Mouse (Mus musculus) heart, postnatal 10 days (tissue): ENCODE measurements around the gene Med27. TPM values are rescaled to one million over a fixed set of nuclear protein-coding genes. Genes with fewer than 3 reads are reported as not detected.

ENCODE experiments used
- DNase-seq, 2 experiments: peaks; one replicate each; pipeline ENCODE4 v3.0.0; 2021
- intact Hi-C: fragments of 180-260 bp; cut with DNase I; formaldehyde crosslinking; loops from one replicate; pipeline ENCODE4 v1.15.1; 2025
- total RNA-seq, 2 experiments: library from RNA; stranded (reverse); gene quantifications; 2 replicates each; pipeline ENCODE4 v1.2.3; 2021

Med27 gene
- 10 to 100 TPM; 18.9 to 23.3 TPM for total RNA-seq

DNA sequence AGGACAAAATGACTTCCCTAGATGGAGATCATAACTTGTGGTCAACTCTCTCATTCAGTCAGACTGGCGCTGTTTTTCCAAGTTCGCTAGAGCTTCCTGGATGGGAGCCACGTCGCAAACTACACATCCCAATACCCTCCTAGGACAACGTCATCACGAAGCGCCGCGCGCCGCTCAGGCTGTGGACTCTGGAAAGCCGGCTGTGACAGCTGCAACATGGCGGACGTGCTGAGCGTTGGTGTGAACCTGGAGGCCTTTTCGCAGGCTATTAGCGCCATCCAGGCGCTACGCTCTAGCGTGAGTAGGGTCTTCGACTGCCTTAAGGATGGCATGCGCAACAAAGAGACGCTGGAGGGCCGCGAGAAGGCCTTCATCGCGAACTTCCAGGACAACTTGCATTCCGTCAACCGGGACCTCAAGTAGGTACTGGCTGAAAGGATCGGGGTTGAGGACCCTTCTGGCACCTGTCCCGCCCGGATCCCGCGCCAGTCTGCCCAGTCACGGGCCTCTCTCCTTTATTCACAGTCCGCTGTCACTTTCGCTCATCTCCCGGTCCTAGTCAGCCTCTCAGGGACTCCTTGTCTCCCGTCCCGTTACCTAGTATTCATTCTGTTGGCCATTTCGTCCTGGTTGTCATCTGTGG, at the start of gene Med27:
Med27 (plus strand) TSS at position 191 of the 643 bp plus-strand sequence.
- DNase-seq = peak; percentile 97 to 98
- intact Hi-C loops = no loop called here

DNA sequence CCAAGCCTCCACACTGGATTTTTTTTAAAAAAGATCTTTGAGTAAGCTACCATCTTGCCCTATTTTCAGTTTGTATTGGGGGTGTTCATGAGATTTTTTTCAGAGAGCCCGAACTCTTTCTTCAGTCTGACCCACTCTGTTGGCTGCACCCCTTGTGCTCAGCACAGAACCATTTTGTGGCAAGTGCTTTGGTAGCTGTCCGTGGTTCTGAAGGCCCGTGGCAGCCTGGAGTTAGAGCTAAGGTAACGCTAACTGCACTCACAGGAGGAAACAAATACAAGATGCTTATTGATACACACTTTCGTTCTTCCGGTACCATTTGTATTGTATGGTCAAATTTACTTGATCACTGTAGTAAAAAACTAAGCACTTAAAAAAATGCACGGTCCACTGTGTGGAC, 36.7 kb upstream of the Med27 start:
- intact Hi-C loops = no loop called here
- peak; percentile 35 to 68 for DNase-seq

DNA sequence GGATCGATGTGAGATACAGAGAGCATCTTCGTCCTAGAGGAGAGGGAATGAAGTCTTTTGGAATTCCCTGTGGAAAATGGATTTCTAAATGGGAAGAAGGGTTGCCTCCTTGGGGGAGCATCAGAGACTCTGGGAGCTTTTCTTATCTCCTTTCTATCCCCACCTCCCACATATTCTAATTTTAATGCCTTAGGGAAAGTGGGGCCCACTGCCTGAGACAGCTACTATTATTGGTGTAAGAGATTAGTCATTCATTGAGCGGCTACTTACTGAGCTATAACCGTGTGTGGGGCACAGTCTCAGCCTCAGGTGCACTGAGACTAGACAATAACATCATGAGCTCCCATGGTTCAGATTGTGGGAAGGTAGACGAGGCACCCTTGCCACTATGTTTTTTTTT, 34.6 kb upstream of the Med27 start:
- intact Hi-C loops = no loop called here
- DNase-seq = no peak

DNA sequence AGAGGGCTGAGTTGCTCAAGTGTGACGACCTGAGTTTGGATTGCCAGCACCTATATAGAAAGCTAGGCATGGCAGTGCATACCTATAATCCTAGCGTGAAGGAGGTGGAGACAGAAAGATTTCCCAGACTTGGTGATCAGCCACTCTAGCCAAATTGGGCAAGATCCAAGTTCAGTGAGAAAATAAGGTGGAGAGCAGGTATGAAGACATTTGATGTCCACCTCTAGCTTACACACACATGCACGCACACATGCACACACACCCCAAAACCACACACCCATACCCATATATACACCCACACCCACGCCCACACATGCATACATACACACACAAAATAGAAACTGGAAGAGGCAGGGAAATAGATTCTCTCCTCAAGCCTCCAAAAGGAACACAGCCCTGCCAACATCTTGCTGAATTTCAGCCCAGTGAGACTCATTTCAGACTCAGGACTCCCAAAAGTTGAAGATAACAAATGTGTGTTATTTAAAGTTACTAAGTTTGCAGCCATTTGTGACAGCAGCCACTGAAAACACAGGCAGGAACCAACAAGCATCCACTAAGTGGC, 28.6 kb upstream of the Med27 start:
- DNase-seq = no peak
- intact Hi-C loops = no loop called here

DNA sequence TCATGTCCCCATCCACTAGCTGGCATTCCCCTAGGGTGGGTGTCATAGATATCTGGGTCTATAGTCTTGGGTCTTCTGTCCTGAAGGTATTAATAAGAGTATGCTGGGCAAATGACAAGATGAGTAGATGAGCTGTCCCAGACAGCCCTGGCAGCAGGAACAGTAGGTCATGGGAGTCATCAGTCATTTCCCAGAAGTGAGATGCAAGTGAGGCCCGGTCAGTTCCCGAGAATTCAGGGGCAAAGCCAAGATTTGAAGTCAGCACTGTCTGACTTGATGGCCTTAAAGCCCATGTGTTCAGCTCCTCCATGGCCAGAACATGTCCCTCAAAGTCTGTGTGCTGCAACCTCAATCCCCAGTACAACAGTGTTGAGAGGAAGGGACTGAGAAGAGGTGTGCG, 28.0 kb upstream of the Med27 start:
- intact Hi-C loops = no loop called here
- no peak for DNase-seq

DNA sequence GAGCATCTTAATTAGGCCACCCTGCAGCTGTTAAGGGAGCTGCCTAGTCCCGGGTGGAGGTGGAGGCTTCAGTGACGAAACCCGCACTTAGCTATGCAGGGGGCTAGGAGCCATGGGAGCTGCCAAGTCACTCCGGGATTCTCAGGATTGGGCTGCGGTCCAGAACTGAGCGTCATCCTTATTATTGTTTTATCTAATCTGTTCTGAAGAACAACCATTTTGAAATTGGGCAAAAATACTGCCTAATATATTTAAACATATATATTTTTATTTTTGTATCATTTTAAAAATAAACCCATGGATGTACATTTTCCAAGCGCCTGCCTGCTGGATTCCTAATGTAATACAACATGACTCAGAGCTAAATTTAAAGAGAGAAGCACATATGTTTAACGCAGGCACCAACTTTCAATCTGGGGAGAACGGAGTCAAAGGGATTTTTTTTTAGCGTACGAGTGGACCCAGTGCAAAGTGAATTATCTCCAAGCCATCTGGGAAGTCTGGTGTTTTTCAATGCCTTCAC, 26.3 kb upstream of the Med27 start:
- intact Hi-C loops = no loop called here
- no peak for DNase-seq

DNA sequence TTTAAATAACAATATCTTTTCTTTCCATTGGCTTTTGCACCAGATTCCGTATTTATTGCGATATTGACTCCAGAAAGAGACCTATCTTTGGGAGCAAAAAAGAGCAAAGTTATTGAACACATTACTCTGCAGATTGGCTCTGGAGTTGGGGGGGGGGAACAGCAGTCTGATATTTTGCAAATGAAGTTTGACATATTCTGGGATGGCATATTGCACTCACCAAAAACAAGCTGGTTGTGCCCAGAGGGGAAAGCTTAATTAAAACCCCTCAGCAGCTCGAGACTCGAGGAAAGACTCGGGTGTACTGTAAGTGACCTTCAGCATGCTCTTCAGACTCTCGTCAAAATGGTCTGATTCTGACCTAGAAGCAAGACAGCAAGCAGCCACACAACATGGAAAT, 25.8 kb upstream of the Med27 start:
- intact Hi-C loops = no loop called here

DNA sequence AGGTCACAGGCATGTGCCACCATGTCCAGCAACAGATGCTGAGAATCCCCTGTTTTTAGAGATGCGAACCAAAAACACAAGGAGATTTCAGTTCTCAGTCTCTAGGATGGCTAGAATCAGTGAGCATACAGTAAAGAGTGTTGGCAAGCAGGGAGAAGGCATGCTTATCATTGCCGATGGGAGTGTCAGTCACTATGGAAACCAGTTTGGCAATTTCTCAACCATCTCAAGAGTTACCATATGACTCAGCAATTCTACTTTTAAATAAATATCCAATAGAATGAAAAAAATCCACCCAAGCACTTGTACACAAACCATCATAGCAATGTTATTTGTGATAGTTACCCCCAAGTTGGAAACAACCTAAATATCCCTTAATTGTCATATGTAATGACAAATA, 22.2 kb upstream of the Med27 start:
- intact Hi-C loops = no loop called here
- no peak for DNase-seq

More for the DNA sequence above, 25.8 kb upstream of the Med27 start:
- DNase-seq = no peak

DNA sequence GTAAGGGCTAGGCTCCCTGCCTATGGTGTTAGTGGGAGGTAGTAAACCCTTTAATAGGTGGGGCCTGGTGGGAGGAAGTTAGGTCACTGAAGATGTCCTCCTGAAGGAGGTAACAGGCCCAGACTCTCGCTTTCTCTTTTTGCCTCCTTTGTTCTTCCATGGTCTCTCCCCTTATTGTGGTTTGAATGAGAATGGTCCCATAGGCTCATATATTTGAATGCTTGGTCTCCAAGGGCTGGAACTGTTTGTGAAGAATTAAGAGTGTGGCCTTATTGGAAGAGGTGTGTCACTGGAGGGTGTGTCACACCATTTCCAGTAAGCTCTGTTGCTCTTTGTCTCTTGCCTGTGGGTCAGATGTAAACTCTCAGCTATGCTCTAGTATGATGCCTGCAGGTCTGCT, 16.1 kb upstream of the Med27 start:
- DNase-seq = no peak
- intact Hi-C loops = no loop called here

DNA sequence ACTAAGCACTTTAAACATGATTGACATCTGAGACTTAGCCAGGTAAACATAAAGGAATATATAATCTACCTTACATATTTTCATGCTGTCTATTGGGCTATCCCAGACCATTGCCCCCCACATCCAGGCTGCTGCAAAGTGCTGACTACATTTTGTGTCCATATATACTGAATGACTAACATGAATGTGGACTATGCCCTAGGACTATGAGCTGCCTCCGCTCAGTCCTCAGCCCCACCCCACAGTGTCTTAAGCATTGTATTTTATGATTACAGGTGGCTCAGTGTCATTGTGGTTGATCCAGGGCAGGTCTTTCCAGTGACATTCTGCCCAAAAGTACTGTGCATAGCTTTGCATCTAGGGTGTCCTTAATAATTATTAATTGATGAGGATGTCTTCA, 8.2 kb upstream of the Med27 start:
- intact Hi-C loops = no loop called here
- no peak for DNase-seq

DNA sequence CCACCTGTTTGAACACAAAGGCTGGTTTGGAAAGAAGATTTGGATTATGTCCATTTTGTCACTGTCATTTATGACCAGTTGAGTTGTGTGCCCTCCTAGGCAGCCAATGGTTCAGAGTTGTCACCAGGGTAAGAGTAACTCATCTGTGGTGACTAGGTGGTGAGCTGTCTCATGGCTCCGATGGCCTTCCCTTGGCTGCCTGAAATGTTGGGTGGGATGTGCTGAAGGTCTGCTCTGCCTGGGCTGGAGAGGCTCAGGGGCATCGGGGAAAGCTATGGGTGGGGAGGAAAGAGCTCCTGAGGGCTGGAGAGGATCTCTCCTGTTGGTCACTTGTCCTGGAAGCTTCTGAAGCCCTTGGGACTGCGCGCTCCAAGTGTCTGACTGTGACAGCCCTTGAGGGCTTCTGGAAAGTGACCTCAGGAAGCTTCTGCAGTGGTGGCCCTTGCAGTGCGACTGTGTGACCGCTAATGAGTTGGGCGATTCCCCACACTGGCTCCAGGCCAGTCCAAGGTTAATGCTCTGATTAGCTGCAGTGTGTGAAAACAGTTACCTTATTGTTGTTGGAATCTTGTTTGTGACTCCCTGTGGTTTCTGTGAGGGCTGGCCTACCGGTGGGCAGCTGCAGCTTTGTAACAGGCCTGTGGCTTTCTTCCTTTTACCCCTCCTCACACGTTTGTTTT, 12.2 kb downstream of the Med27 start:
- intact Hi-C loops = no loop called here
- DNase-seq = peak; percentile 49 to 63

DNA sequence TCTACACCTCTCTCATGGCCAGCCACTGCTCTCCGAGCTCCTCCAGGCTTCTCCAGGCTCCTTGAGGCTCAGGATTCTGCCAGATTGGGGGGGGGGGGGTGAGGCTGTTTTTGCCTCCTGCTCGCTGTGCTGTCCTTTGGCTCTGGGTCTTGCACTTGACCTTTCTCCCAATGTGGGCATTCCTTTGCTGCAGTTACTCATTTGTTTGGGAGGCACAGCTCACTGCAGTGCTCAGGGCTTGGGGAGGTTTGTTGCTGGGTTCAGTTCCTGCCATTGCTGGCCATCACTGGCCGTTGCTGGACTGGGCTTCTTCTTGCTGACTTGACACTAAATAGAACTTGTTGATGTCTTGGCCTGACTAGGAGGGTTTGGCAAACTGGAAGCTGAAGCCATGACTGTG, 14.3 kb downstream of the Med27 start:
- DNase-seq = no peak
- intact Hi-C loops = no loop called here

DNA sequence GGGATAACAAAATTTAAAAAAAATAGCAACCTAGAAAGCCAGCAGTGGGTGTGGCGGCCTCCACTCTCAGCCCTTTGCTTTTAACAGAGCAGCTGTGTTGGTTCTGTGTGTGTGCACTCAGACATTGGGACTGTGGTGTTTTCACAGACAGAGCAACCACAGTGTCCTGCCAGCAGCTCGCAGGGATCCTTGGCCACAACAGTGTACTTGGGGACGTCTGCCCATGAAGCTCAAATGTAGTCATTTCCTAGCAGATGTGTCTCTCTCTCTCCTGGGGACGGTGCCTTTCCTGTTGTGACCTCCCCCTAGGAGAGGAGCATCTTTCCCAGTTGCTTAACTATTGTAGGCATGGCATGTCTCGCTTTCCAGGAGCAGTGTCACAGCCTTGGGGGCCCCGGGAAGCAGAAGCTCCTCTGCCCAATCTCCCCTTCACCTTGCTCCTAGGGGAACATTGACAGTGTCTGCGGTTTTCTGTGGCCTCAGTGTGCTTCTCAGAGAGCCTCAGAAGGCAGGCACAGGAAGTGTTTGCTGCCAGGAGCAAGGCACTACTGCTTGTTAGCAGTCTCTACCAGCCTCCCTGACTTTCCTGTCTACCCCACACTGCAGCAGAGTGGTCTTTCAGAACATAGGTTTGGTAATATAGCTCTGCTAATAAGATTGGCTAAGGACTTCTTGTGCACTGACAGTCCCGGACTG, 18.5 kb downstream of the Med27 start:
- DNase-seq = peak; percentile 7 to 15

DNA sequence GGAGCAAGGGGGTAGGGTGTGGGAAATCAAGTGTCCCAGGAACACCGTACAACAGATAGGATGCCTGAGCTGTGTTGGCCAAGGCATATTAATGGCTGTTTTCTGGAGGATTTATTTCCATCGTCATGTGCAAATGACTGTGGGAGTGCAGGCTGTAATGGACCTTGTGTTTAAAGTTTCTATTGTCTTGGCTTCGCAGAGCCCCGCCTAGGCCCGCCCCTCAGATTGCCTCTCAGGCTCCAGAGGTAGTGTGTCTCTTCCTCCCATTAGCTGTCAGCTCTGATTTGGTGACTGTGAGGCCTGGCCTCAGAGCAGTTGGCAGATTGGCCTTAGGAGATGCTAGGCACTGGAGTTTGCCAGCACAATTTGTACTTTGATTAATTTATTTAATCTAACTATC, 22.1 kb downstream of the Med27 start:
- DNase-seq = no peak
- intact Hi-C loops = no loop called here

More for the DNA sequence above, 18.5 kb downstream of the Med27 start:
- intact Hi-C loops = no loop called here

DNA sequence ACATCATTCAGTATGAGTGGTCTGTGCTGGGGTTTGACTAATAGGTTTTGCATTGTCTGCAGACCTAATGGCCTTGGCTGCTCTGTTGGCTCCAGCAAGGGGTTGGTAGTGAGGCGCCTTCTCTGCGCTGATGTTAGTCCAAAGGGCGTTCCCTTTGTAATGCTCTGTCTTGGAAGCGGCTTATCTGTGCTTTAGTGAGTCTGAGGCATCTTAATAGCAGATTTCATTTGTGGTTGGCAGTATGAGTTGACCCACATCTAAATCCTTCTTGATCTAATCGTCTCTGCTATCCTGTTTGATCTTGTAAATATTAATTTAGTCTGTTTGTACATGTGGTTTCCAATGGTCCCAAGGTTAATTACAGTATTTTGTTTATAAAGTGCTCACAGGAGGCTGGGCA, 25.6 kb downstream of the Med27 start:
- intact Hi-C loops = no loop called here
- DNase-seq = no peak

DNA sequence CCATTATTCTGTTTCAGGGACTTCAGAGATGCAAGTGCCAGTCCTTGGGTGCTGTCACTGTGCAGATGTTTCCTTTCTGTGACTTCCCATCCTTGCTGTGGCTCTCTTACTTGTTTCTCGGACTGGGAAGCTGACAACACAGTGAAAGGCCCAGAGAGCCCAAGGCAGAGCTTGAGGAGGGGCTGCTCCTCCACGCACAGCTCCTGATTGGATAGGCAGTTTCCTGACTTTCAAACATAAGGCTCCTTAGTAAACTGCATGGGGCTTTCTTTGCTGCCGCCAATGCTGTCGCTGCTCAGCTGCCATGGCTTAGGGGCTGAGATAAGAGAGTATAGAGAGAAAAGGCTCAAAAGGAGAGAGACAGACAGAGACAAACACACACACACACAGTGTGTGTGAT, 35.1 kb downstream of the Med27 start:
- intact Hi-C loops = no loop called here
- DNase-seq = no peak

DNA sequence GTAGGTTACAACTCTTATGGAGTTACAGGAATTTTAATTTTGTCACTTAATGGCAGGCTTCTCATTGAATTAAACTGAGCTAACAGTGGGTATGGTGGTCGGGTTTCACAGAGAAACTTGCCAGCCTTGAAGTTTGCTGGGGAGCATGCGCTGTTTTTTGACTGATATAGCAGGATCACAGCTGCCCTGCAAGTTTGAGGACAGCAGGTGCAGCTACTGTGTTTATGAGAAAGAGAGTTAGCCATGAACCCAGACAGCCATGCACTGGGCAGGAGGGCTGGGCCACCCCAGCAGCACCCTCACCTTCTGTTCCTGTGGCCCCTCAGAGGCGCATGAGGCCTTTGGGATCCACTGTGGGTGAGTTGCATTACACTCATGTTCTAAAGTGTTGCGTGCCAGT, 36.0 kb downstream of the Med27 start:
- intact Hi-C loops = no loop called here
- DNase-seq = no peak

DNA sequence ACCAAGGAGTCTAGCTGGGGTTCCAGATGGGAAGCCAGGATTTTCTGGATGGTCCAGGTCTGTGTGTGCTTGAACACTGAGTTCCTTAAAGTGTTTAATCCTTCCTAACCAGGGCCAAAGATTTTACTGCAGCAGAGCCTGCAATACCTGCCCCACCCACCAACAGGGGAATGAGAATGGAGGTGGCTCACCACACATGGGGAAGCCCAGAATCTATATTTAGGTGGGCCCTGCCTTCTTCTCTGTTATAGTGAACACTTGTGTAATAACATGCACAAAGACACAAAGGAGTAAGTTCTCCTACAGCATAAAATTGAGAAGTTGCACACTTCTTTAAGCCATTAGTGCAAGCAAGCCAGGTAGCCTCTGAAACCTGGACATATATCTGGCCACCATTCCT, 36.5 kb downstream of the Med27 start:
- DNase-seq = no peak
- intact Hi-C loops = no loop called here

DNA sequence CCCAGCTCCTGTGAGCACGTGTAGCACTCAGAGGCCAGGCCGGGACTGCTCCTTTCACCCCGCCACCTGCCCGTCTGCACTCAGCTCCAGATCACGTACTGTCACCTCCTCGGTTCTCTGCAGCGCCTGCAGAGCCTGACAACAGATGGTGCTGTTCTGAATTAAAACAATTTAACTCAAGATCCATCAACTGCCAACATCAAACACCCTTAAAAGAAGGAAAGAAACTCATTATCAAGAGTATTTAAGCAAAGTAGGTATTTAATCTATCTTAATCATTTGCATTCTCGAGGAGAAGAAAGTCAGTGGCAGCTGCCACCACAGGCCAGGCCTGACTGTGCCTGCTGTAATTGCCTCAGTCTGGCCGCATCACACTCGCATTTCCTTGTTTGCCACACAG, 38.8 kb downstream of the Med27 start:
- DNase-seq = no peak
- intact Hi-C loops = no loop called here

DNA sequence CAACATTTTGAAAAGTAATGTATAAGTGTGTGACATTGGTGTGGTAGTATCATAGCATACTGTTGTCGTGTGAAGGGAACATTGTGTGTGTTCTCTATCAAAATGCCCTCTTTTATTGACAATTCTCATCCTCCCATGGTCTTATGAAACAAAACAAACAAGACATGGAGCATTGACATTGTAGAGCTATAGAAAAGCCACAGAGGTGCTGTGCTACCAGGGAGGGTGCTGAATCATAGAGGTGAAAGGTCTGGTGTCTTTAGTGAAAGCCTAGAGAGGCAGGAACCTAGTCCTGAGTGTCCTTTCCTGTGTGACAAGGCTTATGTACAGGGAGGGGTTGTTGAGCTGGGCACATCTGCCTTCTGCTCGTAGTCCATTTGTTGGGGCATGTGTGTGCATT, 40.6 kb downstream of the Med27 start:
- intact Hi-C loops = no loop called here

DNA sequence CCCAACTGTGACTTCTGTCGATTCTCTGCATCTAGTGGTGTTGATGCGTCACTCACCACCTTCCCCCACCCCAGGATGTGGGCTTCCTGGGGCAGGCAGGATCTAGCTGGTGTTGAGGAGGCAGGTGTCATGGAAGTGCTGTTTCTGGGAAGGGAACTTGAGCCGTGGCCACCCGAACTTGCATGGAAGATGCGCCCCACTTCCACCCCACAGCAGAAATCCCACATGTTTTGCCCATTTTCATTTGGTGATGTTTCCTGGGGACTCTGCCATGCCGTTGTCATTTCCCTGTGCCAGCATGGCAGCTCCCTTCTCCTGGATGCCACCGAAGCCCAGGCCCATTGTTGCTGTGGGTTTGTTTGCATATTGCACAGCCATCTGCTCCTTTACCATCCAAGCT, 42.3 kb downstream of the Med27 start:
- intact Hi-C loops = no loop called here
- DNase-seq = no peak

More for the DNA sequence above, 40.6 kb downstream of the Med27 start:
- no peak for DNase-seq

DNA sequence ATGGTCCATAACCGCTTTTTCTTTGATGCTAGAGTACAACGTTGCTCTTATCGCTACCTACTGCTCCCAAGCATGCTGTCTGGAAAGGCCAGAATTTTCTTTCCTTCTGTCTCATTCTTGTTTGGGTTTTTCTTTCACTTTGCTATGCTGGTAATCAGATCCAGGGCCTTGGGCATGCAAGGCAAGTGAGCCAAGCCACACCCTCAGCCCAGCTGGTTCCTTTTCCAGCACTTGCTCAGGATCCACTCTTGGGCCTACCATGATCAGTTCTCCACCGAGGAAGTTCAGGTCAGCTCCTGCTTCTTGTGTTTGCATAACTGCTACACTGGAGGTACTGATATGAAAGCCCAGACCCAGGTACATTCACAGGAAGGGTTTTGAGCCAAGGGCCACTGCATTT, 44.5 kb downstream of the Med27 start:
- no peak for DNase-seq
- intact Hi-C loops = no loop called here
